Mouse (Mus musculus) heart, embryonic 16.5 days (tissue): ENCODE measurements around the gene Gm20431. TPM values are rescaled to one million over a fixed set of nuclear protein-coding genes. Genes with fewer than 3 reads are reported as not detected.

Experiments
- ATAC-seq: fragments of 200-750 bp; cut with Nextera tagmentation; replicated peaks from 2 replicates; pipeline ENCODE4 v1.8.0; 2017; ENCODE audit warnings: moderate number of reproducible peaks; ENCODE audit not compliant: insufficient read depth, low FRiP score; ENCODE audit errors: extremely low read depth
- H3K27ac ChIP-seq: fragments of 300-500 bp; sonication (generic); 2 replicates; pipeline ENCODE4 v1.5.1; 2014; ENCODE audit warnings: mild to moderate bottlenecking, low read length, control low read depth, moderate library complexity
- H3K27me3 ChIP-seq: fragments of 300-500 bp; sonication (generic); 2 replicates; pipeline ENCODE4 v1.6.1; 2014; ENCODE audit warnings: low read length, mixed read lengths; ENCODE audit not compliant: control insufficient read depth, insufficient read depth
- H3K36me3 ChIP-seq: fragments of 300-500 bp; sonication (generic); 2 replicates; pipeline ENCODE4 v1.6.1; 2014; ENCODE audit not compliant: control insufficient read depth, insufficient read depth
- H3K4me1 ChIP-seq: fragments of 300-500 bp; sonication (generic); 2 replicates; pipeline ENCODE4 v1.6.1; 2014; ENCODE audit warnings: low read length, mixed read lengths; ENCODE audit not compliant: control insufficient read depth, insufficient read depth
- H3K4me2 ChIP-seq: fragments of 300-500 bp; sonication (generic); 2 replicates; pipeline ENCODE4 v1.6.1; 2014; ENCODE audit warnings: low read depth, mild to moderate bottlenecking, control low read depth, low read length
- H3K4me3 ChIP-seq: fragments of 300-500 bp; sonication (generic); 2 replicates; pipeline ENCODE4 v1.5.1; 2014; ENCODE audit warnings: mild to moderate bottlenecking, control low read depth, low read length
- H3K9ac ChIP-seq: fragments of 300-500 bp; sonication (generic); 2 replicates; pipeline ENCODE4 v1.6.1; 2014; ENCODE audit warnings: low read length, control low read depth
- H3K9me3 ChIP-seq: fragments of 300-500 bp; sonication (generic); replicated peaks from 2 replicates; pipeline ENCODE4 v1.6.1; 2016; ENCODE audit warnings: low read length; ENCODE audit not compliant: control insufficient read depth
- WGBS: fragments of 180-500 bp; shearing (Covaris S2); extraction: QIAGEN DNeasy Blood & Tissue Kit; methylation state at CpG from one replicate; pipeline ENCODE4 v1.1.7; 2014; 5-methylcytosine and 5-hydroxymethylcytosine counted together
- polyA plus RNA-seq: library from polyadenylated mRNA; unstranded; fragments of >200 nt; fragmentation: Nextera tagmentation; extraction: Ambion mirVana; gene quantifications from 2 replicates; pipeline ENCODE4 v1.2.1, GENCODE M21; 2015

Gm20431 gene
- polyA plus RNA-seq, 1 experiment from 2014 or later, result 3.0 TPM

DNA sequence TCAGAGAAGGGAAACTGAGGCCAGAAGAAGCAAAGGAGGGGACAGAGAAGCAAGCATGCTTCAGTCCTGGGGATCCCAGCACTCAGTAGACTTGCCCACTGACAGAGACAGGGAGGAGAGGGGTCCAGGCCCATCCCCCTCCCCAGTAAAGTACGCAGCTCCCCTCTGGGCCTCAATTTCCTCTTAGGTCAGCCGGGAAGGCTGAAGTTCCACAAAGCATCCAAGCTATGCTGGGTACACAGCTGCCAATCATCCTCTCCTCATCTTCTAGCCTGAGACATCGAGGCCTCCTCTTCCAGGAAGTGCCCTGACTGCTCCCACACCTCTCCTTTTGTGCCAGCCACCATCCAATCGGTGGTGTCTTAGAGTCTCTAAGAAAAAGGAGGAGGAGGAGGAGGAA lies 65.0 kb downstream of the Gm20431 start:
- no peak overlapping the region; the same call in 1 of the 2 replicates for H3K9ac ChIP-seq

DNA sequence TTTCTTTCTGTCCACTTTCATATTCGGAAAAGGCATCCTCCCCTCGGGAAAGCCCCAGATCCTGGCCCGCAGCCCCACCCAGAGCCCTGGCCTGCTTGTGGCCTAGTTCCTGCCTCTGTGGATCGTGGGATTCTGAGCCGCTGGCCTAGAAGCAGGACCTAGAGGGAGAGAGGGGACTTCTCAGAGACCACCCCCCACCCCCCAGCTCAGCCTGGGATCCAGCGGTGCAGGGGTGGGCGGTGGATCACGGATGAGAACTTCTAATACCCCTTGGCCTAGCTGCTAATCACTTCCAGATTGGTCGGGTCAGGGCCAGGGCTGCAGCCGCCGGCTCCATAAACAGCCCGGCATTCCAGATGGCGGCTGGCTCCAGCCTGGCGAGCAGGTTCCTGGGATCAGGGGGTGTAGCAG lies 65.5 kb downstream of the Gm20431 start:
- no peaks in the 10 kb centered on the region for H3K9me3 ChIP-seq
- H3K4me3 ChIP-seq, result no peak overlapping the region
- 45% methylated on average over 14 of the region's 14 CpGs for WGBS
- no peaks in the 10 kb centered on the region; the same call in 1 of the 2 replicates for H3K27me3 ChIP-seq
- no peak overlapping the region for H3K4me2 ChIP-seq
- H3K4me1 ChIP-seq, result peaks cover 36% of the 10 kb centered on the region
- no peak for ATAC-seq
- H3K9ac ChIP-seq, result peak overlapping the region; percentile 63
- no peaks in the 10 kb centered on the region for H3K36me3 ChIP-seq
- peak overlapping the region; percentile 80 for H3K27ac ChIP-seq

More for the DNA sequence above, 65.0 kb downstream of the Gm20431 start:
- no peaks in the 10 kb centered on the region; the same call in 1 of the 2 replicates for H3K27me3 ChIP-seq
- H3K9me3 ChIP-seq, result no peaks in the 10 kb centered on the region
- no peaks in the 10 kb centered on the region for H3K36me3 ChIP-seq
- 49% methylated on average over 3 of the region's 4 CpGs for WGBS
- H3K4me3 ChIP-seq, result no peak overlapping the region
- no peak overlapping the region for H3K4me2 ChIP-seq
- H3K27ac ChIP-seq, result peak overlapping the region; percentile 80
- H3K4me1 ChIP-seq, result peaks cover 36% of the 10 kb centered on the region
- ATAC-seq, result no peak

- Histone ChIP-seq H3K4me2 (no peak overlapping the region), H3K4me3 (no peak overlapping the region), H3K36me3 (no peaks in the 10 kb centered on the region), H3K4me1 (peaks cover 36% of the 10 kb centered on the region), H3K9ac (no peak overlapping the region), H3K9me3 (no peaks in the 10 kb centered on the region), H3K27me3 (no peaks in the 10 kb centered on the region; the same call in 1 of the 2 replicates), H3K27ac (peak overlapping the region; percentile 68)
- 23% methylated on average over 10 of the region's 10 CpGs for WGBS
- peak; percentile 78 for ATAC-seq
These were observed 66.8 kb downstream of the Gm20431 start for GRCm38 (mm10) chr2:167594444-167594934.

DNA sequence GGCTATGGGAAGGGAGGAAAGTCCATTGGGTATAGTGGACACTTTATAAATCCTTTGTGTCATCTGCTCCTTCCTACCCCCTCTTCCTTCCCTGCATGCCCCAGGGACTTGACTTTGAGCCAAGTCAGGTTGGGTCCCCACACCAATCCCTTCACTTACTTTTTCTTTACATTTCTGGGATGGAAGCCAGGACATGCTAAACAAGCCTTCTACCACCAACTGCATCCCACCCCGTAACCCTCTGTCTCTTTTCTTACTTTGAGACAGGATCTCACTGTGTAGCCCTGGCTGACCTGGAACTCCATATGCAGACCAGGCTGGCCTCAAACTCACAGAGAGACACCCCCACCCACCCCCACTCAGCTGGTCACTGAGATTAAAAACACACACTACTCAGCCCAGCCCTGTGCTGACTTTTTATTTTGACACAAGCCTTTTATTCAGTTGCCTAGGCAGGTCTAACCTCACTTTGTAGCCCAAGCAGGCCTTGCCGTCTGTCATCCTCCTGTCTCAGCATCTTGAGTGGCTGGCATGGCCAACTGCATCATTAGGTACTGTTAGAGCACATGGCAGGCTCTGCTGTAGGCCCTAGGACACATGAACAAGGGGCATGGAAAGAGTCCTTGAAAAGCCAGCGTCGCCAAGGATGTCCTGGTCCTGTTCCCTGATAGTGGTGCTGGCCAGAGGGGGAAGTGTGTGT lies 67.6 kb downstream of the Gm20431 start:
- no peak overlapping the region for H3K9ac ChIP-seq
- H3K4me2 ChIP-seq, result no peak overlapping the region
- no peaks in the 10 kb centered on the region for H3K9me3 ChIP-seq
- no peaks in the 10 kb centered on the region for H3K27me3 ChIP-seq
- H3K4me1 ChIP-seq, result peaks cover 38% of the 10 kb centered on the region
- no peak for ATAC-seq
- peak overlapping the region; percentile 68 for H3K27ac ChIP-seq
- no peak overlapping the region for H3K4me3 ChIP-seq
- WGBS, result 74% methylated on average over 4 of the region's 4 CpGs
- no peaks in the 10 kb centered on the region for H3K36me3 ChIP-seq

GRCm38 (mm10) chr2:167588774-167589577 lies 72.3 kb downstream of the Gm20431 start:
- Histone ChIP-seq H3K27me3 (no peaks in the 10 kb centered on the region), H3K4me1 (peaks cover 19% of the 10 kb centered on the region), H3K36me3 (no peaks in the 10 kb centered on the region), H3K9ac (peak overlapping the region; percentile 71), H3K9me3 (no peaks in the 10 kb centered on the region), H3K4me2 (peak overlapping the region; percentile 57), H3K27ac (peak overlapping the region; percentile 83), H3K4me3 (peak overlapping the region; percentile 46)
- ATAC-seq, result peak; percentile 64
- WGBS, result 24% methylated on average over 21 of the region's 21 CpGs

GRCm38 (mm10) chr2:167586976-167587375 lies 74.3 kb downstream of the Gm20431 start:
- WGBS, result 33% methylated on average over 9 of the region's 9 CpGs
- no peak for ATAC-seq
- no peaks in the 10 kb centered on the region for H3K36me3 ChIP-seq
- H3K9ac ChIP-seq, result no peak overlapping the region
- H3K27ac ChIP-seq, result no peak overlapping the region
- H3K4me1 ChIP-seq, result peaks cover 26% of the 10 kb centered on the region
- no peaks in the 10 kb centered on the region for H3K27me3 ChIP-seq
- H3K9me3 ChIP-seq, result no peaks in the 10 kb centered on the region
- H3K4me3 ChIP-seq, result no peak overlapping the region
- H3K4me2 ChIP-seq, result no peak overlapping the region

DNA sequence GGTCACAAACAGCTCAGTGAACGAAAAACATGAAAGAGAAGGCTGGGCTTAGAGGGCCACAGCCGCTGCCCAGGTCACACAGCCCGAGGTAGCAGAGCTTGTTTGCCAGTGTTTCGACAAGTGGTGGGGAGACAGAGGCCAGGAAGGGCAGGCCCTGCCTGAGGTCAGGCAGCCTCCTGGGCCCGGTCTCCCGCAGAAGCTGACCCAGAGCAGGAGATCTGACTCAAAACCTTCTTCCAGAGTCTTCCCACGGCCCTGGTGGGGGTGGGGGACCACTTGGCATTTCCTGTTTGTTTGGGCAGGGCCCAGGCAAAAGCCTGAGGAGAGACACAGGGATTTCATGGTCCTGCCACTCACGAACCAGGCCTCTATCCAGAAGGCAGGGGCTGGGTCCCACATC lies 75.3 kb downstream of the Gm20431 start:
- Histone ChIP-seq H3K36me3 (no peaks in the 10 kb centered on the region), H3K4me2 (no peak overlapping the region), H3K9me3 (no peaks in the 10 kb centered on the region), H3K27me3 (no peaks in the 10 kb centered on the region), H3K4me1 (peaks cover 30% of the 10 kb centered on the region), H3K4me3 (no peak overlapping the region), H3K27ac (peak overlapping the region; percentile 17; the same call in 1 of the 2 replicates), H3K9ac (peak overlapping the region; percentile 39)
- 43% methylated on average over 8 of the region's 8 CpGs for WGBS
- ATAC-seq, result no peak

GRCm38 (mm10) chr2:167585273-167585672 lies 76.0 kb downstream of the Gm20431 start:
- Histone ChIP-seq H3K36me3 (no peaks in the 10 kb centered on the region), H3K27me3 (no peaks in the 10 kb centered on the region), H3K9me3 (no peaks in the 10 kb centered on the region), H3K4me2 (no peak overlapping the region), H3K27ac (no peak overlapping the region), H3K9ac (no peak overlapping the region), H3K4me3 (no peak overlapping the region), H3K4me1 (peaks cover 30% of the 10 kb centered on the region)
- ATAC-seq, result no peak
- 77% methylated on average over 2 of the region's 2 CpGs for WGBS
